Mouse (Mus musculus) limb, embryonic 13.5 days (tissue): Measurements from ENCODE around the gene Cyct. TPM values are rescaled to one million over a fixed set of nuclear protein-coding genes. Genes with fewer than 3 reads are reported as not detected.

Source experiments
- ATAC-seq: fragments of 200-750 bp; cut with Nextera tagmentation; 2 replicates; pipeline ENCODE4 v1.8.0; 2017; ENCODE audit warnings: low read depth, moderate number of reproducible peaks, moderate TSS enrichment; ENCODE audit not compliant: low FRiP score
- H3K27ac ChIP-seq: fragments of 300-500 bp; sonication (generic); 2 replicates; pipeline ENCODE4 v1.5.1; 2015; ENCODE audit warnings: inconsistent platforms, mild to moderate bottlenecking, moderate library complexity
- H3K27me3 ChIP-seq: fragments of 300-500 bp; sonication (generic); 2 replicates; pipeline ENCODE4 v1.6.1; 2015; ENCODE audit warnings: mild to moderate bottlenecking, inconsistent platforms
- H3K36me3 ChIP-seq: fragments of 300-500 bp; sonication (generic); 2 replicates; pipeline ENCODE4 v1.6.1; 2015; ENCODE audit warnings: inconsistent platforms, mild to moderate bottlenecking, moderate library complexity
- H3K4me1 ChIP-seq: fragments of 300-500 bp; sonication (generic); 2 replicates; pipeline ENCODE4 v1.6.1; 2015; ENCODE audit warnings: inconsistent platforms
- H3K4me2 ChIP-seq: fragments of 300-500 bp; sonication (generic); replicated peaks from 2 replicates; pipeline ENCODE4 v1.6.1; 2015; ENCODE audit warnings: inconsistent platforms, mild to moderate bottlenecking, moderate library complexity
- H3K4me3 ChIP-seq: fragments of 300-500 bp; sonication (generic); 2 replicates; pipeline ENCODE4 v1.5.1; 2015; ENCODE audit warnings: moderate library complexity, mild to moderate bottlenecking, inconsistent platforms
- H3K9ac ChIP-seq: fragments of 300-500 bp; sonication (generic); 2 replicates; pipeline ENCODE4 v1.6.1; 2015; ENCODE audit warnings: mild to moderate bottlenecking, inconsistent platforms
- H3K9me3 ChIP-seq: fragments of 300-500 bp; sonication (generic); 2 replicates; pipeline ENCODE4 v1.6.1; 2016; ENCODE audit warnings: inconsistent platforms
- WGBS: fragments of 180-500 bp; shearing (Covaris S2); methylation state at CpG from one replicate; pipeline ENCODE4 v1.1.7; 2015; 5-methylcytosine and 5-hydroxymethylcytosine counted together
- microRNA-seq: library from miRNA; unstranded; fragments of <30 nt; microRNA quantifications from one replicate; pipeline ENCODE4, GENCODE M21; 2016
- polyA plus RNA-seq: library from polyadenylated mRNA; unstranded; fragments of >200 nt; fragmentation: Nextera tagmentation; extraction: Ambion mirVana; gene quantifications from 2 replicates; pipeline ENCODE4 v1.2.1, GENCODE M21; 2015

The Cyct gene
- polyA plus RNA-seq, 1 experiment from 2014 or later: not detected

DNA sequence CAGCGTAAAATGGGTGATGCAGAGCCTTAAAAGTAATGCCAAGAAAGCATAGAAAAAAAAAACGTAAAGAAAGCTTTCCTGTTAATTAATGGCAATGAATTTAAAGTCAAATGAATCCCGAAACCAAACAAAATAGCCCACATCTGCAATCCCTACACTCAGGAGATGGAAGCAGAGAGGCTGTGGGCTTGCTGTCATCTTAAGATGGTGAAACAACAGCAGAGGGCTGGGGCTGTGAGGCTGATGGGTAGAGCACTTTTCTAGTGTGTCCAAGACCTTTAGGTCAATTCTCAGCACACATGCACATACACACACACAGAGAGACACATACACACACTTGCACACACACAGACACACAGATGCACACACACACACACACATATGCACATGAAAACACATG lies 34.1 kb downstream of the Cyct start:
- 80% methylated on average over 3 of the region's 3 CpGs for WGBS
- H3K4me2 ChIP-seq: no peak overlapping the region
- no peaks in the 10 kb centered on the region for H3K9me3 ChIP-seq
- no peak overlapping the region for H3K4me3 ChIP-seq
- 0 out of 2 replicates have a peak, but pooled peaks cover 4% of the 10 kb centered on the region for H3K4me1 ChIP-seq
- no peak for ATAC-seq
- H3K36me3 ChIP-seq: no peaks in the 10 kb centered on the region
- no peak overlapping the region for H3K27ac ChIP-seq
- H3K9ac ChIP-seq: no peak overlapping the region
- H3K27me3 ChIP-seq: no peaks in the 10 kb centered on the region

DNA sequence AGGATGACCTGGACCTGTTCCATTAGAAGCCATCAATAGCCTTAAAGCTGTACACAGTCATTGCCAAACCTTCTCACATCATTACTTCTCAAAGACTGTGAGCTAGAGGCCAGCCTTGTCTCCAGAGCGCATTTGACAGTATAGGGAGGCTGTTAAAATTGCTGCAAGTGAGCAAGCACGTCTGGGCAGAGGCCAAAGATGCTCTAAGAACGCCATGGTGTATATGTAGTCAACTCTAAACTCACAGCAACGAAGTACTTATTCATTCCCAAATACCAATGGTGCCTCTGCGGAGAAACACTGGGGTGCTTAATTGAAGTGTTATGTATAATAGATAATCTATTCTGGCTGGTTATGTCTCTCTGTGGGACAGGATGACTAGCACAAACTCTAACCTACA lies 35.8 kb downstream of the Cyct start:
- H3K27me3 ChIP-seq: no peaks in the 10 kb centered on the region
- H3K4me3 ChIP-seq: no peak overlapping the region
- no peak overlapping the region for H3K9ac ChIP-seq
- H3K36me3 ChIP-seq: no peaks in the 10 kb centered on the region
- 83% methylated on average over 5 of the region's 5 CpGs for WGBS
- no peak; the same call in 1 of the 2 replicates for ATAC-seq
- no peak overlapping the region for H3K27ac ChIP-seq
- 0 out of 2 replicates have a peak, but pooled peaks cover 4% of the 10 kb centered on the region for H3K4me1 ChIP-seq
- H3K9me3 ChIP-seq: no peaks in the 10 kb centered on the region
- H3K4me2 ChIP-seq: no peak overlapping the region

DNA sequence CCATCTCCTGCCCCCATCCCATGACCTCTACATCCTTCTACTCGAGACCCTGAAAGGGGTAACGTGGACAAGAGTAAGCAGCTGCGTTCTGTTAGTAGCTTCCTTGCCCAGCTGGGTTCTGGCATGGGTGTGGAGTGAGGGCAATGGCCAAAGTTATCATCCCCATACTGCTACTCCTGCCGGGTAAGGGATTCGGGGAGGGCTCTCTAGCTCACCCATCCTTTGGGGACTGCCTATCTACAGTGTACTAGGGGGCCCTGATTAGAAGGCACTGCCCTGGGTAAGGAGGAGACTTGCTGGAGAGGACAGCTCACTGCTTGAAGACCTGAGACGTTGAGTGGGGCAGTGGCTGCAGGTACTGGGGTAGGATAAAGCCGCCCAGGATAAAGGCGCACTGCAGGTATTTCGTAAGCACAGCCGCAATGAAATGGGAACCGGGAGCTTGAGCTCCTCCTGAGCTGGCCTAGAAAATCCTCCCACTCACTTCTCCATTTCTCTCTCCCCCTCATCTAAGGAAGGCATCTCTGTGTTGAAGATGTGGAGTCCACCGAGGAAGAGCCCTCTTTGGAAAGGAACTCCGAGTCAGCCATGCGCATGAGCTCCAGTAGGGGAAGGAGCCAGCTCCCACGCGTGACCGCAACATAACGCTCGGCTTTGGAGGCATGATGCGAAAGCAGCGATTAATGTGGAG lies 36.9 kb downstream of the Cyct start:
- no peak overlapping the region for H3K4me2 ChIP-seq
- no peak overlapping the region for H3K9ac ChIP-seq
- no peak overlapping the region for H3K4me3 ChIP-seq
- H3K4me1 ChIP-seq: 0 out of 2 replicates have a peak, but pooled peaks cover 4% of the 10 kb centered on the region
- ATAC-seq: no peak
- H3K27ac ChIP-seq: no peak overlapping the region
- WGBS: 85% methylated on average over 21 of the region's 21 CpGs
- no peaks in the 10 kb centered on the region for H3K36me3 ChIP-seq
- H3K9me3 ChIP-seq: no peaks in the 10 kb centered on the region
- no peaks in the 10 kb centered on the region for H3K27me3 ChIP-seq

DNA sequence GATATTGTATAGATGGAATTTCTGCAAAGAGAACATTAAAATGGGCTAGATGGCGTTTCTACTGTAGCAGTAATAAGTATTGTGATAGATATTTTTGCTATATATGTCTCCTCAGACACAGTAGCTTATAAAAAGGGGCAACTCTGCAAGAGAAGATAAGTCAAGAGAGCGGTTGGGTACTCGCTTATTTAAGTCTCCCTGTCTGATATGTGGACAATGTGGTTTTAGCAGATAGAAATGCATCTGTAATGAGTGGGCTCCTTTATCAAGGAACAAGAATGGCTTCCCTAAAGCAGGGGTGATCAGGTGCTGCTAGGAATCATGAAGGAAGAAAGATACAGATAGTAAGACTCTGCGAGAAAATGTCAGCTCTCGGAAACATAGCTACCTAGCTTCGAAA lies 39.9 kb downstream of the Cyct start:
- no peak overlapping the region for H3K4me2 ChIP-seq
- no peak overlapping the region for H3K9ac ChIP-seq
- no peak overlapping the region for H3K27ac ChIP-seq
- no peaks in the 10 kb centered on the region for H3K9me3 ChIP-seq
- ATAC-seq: no peak
- H3K27me3 ChIP-seq: no peaks in the 10 kb centered on the region
- H3K36me3 ChIP-seq: no peaks in the 10 kb centered on the region
- H3K4me3 ChIP-seq: no peak overlapping the region
- H3K4me1 ChIP-seq: 0 out of 2 replicates have a peak, but pooled peaks cover 4% of the 10 kb centered on the region
- WGBS: 78% methylated on average over 6 of the region's 6 CpGs

DNA sequence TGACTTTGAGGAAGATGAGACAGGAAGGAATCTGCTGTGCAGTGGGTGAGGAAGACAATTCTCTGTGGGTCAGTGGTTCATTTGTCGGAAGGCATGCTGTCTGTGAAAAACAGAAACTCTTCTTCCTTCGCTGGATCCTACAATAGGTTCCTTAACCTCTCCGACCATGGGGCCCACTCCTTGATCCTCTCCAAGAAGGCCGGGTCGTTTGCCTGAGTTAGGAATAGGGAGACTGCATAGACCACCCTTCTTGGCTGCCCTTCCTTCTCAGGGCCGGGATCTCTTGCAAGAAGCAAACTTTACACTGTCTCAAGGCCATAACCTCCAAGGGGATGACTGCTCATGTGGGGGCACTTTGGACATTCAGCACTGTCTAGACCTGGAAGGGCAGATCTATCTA lies 41.0 kb downstream of the Cyct start:
- Histone ChIP-seq H3K9me3 (no peaks in the 10 kb centered on the region), H3K36me3 (no peaks in the 10 kb centered on the region), H3K4me2 (no peak overlapping the region)

More for the DNA sequence above, 41.0 kb downstream of the Cyct start:
- Histone ChIP-seq H3K9ac (no peak overlapping the region), H3K27me3 (no peaks in the 10 kb centered on the region), H3K4me1 (0 out of 2 replicates have a peak, but pooled peaks cover 4% of the 10 kb centered on the region), H3K27ac (no peak overlapping the region), H3K4me3 (no peak overlapping the region)
- no peak for ATAC-seq
- 85% methylated on average over 6 of the region's 6 CpGs for WGBS

Small RNA genes within 50 kb of the gene (microRNA-seq; reads per million reads assigned to microRNA genes)
- not detected for gene Gm44337

Other genes starting within 250 kb of the Cyct start
- 0.50 and 0.65 TPM in 2 replicates for gene Pde11a, start 21.7 kb downstream of the Cyct start, polyA plus RNA-seq
- gene Rbm45, start 9.5 kb upstream of the Cyct start, polyA plus RNA-seq: 21.0 and 21.3 TPM in 2 replicates
- gene Osbpl6, start 46.1 kb upstream of the Cyct start, polyA plus RNA-seq: 17.8 and 19.1 TPM in 2 replicates